Mouse (Mus musculus) frontal cortex, adult (tissue): ENCODE measurements around the gene Vac14.
A peak's percentile ranks its signal among the peaks of the same experiment; 100 is the strongest.
"Not testable (repeated sequence)": the region's sequence is repeated elsewhere in the genome, so short reads cannot be mapped to it uniquely, and the experiment has no call there.

Experiments
- ATAC-seq: cut with Nextera tagmentation; 2 replicates; pipeline ENCODE4 v1.9.2; 2017; ENCODE audit warnings: mild to moderate bottlenecking, moderate library complexity, mixed read lengths; ENCODE audit not compliant: low TSS enrichment

The Vac14 gene

GRCm38 (mm10) chr8:110648577-110648976, 30.2 kb downstream of the Vac14 start:
- no peak for ATAC-seq

DNA sequence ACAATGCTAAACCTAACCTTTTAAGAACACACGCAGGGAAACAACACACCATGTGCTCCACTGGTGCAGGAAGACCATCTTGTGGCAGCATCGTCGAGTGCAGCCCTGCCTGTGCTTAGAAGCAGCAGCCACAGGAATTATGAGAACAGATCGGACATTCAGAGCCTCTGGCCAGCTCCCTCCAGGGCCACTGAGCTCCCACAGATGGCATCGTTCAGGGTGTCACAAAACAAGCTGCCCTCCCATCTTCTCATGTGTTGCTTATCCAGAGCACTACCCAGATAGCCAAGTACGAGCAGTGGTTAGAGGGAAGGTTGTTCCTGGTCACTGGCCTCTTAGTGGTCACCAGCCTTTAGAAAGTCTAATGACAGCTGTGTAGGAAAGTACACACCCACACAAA, 30.9 kb downstream of the Vac14 start:
- ATAC-seq = no peak

- peak; percentile 42; the same call in 1 of the 2 replicates for ATAC-seq
Observed at GRCm38 (mm10) chr8:110650838-110651237, 32.5 kb downstream of the Vac14 start.

DNA sequence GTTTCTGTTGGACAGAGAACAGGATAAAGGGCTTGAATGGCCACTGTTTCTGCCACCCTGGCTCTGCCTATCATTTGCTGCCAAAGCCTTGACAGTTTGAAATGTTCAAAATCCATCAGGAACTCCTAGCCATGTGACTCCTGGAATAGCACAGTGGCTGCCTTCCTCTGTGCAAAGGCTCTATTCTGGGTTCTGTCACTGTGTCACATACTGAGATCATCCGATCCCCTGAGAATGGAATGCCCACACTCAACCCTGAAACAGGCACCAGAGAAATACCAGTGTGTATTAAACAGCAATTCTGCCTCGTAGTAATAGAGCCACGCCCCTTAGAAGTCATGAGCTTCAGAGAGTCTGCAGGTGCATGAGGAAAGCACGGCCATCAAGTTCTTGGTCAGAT, 33.5 kb downstream of the Vac14 start:
- ATAC-seq = peak; percentile 29; the same call in 1 of the 2 replicates

DNA sequence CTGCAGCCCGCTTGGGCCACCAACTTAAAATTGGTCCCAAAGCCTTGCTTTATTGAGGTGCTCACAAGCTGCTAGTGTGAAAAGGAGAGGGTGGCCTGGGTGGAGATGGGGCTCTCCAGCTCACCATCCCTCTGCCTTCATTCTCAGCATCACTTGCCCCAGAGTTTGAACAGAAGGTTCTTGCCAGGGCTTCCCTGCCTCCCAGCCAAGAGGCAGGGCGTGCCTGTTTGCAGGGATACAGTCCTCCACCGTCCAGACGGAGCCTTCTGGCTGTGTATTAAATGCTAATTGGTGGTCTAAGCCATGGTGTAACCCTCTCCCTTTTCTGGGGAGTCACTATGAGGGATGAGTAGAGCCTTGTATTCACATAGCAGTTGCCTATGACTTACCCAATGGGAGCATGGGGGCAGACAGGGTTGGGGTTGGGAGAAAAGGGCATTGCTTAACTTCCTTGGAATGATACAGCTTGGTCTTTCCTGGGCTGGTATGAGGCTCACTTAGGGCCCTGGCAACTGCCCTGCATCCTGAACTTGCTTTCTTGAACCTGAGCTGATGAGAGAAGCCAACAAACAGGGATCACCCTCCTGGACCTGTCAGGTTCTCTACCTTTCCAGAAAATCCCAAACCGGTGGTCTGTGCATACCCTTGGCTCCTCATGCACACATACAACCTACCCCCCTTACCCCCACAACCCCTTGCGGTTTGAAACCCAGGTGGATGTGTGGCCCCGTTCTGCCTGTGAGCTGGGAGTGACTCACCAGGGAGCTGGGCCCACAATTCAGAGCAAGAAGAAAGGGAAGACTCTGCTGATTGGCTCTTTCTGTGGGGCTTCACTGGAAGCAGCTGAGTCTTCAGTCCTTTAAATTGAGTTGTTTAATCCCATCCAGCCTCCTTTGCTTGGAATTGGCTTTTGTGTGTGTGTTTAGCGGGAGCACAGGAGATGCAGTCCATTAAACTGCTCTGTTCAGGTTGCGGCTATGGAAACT, 36.0 kb downstream of the Vac14 start:
- peak; percentile 28; the same call in 1 of the 2 replicates for ATAC-seq

GRCm38 (mm10) chr8:110655827-110656226, 37.4 kb downstream of the Vac14 start:
- no peak for ATAC-seq

GRCm38 (mm10) chr8:110657661-110658060, 39.3 kb downstream of the Vac14 start:
- no peak for ATAC-seq

- no peak for ATAC-seq
Observed at GRCm38 (mm10) chr8:110660121-110660520, 41.7 kb downstream of the Vac14 start.

GRCm38 (mm10) chr8:110662545-110662944, 44.2 kb downstream of the Vac14 start:
- no peak for ATAC-seq

DNA sequence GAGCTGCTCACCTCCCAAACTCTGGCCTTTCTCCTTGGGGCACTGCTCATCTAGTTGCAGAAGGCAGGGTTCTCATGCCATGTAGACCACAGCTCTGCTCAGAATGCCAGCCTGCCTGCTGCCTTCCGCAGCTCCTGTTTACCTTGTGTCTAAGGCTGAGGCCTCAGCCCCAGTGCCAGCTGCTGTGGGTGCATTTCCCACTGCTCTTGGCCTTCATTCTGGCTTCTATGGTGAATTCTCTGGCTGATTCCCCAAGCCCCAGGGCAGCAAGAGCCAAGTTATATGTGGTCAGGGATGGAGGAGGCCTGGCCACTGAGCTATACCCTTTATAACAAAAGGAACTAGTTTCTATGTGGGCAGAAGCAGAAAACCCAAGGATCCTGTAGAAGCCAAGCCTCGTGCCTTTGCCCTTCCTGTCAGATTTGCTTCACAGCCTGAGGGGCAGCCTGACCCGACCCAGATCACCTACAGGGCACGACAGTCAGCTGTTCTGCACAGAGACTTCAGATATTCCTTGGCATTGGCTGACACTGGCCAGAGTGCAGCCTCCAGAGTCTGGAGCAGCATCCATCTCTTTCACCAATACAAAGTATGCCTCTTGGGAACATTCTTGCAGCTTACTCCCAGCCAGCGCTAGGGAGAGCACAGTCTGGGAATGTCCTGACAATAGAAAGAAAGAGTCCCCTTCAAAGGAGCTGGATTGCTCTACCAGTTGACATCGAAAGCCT, 44.8 kb downstream of the Vac14 start:
- no peak for ATAC-seq

DNA sequence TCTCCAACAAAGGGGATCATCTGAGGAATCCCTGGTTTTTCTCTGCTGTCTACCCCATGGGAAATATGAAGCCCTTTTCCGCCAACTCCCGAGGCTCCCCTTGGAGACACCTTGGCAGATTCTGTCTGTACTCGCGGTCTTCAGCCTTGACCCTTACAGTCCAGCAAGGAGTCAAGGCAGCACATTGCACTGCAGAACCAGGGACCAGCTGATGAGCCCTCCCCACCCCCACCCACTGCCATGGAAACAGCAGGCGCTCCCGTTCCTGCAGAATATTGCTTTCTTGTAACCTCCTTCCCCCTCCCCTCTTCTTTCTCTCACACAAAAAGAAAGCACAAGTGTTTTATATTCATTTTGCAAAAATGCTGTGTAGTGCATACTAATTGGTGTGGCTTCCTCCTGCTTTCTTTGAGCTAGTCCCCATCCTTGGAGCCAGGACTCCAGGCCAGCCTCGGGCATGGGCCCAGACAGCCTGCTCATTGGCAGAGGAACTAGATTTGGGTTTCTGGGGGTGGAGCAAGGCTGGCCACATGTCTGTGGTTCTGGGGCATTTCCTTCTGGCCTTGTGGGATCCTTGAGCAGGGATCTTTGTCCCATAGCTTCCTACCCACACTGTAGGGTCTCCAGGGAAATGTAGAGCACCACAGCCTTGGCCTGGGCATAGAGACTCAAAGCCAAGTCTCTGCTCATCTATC, 46.0 kb downstream of the Vac14 start:
- peak; percentile 77 for ATAC-seq

DNA sequence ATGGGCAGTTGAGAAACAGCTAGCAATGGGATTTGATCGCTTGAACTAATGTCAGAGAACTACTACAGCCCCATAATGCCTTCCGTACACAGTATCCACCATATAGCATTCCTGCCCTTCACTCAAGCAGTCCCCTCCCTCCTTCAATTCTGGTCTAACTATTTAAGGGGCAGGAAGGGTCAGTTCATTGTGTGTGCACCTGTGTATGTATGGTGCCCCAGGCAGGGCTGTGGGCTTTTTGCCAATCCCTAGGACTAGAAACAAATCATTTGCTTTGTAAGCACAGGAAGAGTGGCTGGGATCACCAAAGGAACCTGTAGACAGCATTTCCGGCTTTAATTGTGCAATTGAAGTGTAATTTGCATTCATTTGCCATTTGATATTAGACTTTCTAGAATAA, 46.6 kb downstream of the Vac14 start:
- no peak for ATAC-seq

- not testable (repeated sequence) for ATAC-seq
Observed at GRCm38 (mm10) chr8:110667590-110668177, 49.3 kb downstream of the Vac14 start.

- ATAC-seq = no peak
Observed at GRCm38 (mm10) chr8:110669932-110670628, 51.7 kb downstream of the Vac14 start.

DNA sequence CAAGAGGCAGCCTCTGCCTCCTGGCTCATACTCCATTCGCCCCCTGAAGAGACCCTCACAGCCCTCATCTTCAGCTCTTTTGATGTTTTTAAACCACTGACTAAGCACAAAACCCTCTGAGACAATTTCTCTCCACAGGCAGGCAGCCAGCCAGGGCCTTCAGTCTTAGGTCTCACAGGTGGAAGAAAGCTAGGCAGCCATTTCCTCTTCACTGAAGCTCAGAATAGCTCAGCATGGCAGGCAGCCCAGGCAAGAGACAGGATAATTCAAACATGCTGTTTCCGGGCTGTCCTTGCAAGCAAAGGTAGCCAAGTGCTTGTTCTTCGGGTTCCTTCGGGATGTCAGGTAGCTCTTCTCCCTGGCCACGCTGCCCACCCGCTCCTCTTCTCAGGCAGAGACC, 52.9 kb downstream of the Vac14 start:
- ATAC-seq = peak; percentile 80

GRCm38 (mm10) chr8:110672133-110672532, 53.7 kb downstream of the Vac14 start:
- ATAC-seq = no peak

DNA sequence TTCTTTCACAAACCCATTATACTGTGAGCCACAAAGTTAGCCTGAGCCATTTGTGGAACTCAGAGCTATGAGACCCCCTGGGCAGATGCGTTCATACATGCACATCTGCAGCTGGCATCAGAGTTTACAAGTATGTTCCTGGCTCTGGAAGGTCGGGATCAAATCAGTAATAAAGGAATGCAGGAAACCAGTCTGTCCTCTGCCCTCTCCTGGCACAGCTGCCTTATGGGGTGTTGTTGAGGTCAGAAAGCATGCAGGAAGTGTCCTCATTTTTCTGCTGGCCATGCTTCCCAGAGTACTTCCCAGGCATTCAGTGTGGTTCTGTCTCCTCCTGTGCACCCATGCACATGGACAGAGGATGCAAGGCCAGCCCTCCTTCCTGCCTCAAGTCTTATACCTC, 54.8 kb downstream of the Vac14 start:
- no peak for ATAC-seq

DNA sequence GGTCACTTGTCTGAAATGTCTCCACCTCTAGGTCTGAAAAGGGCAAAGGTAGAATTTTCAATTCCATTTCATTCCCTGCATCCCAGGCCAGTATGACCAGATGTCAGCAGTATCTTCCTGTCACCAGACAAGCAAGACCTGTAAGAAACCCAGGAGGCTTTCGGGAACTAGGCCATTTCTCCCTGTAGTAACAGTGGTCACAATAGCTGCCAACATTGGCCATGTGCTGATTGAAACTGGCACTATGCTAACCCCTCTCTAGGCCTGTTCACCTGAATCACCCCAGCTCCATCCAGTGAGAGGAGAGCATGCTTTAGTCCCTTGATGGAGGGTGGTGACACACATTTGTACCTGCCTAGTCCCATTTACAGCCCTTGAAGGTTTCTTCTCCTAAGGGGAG, 56.2 kb downstream of the Vac14 start:
- ATAC-seq = no peak

GRCm38 (mm10) chr8:110676702-110677101, 58.3 kb downstream of the Vac14 start:
- ATAC-seq = peak; percentile 20; the same call in 1 of the 2 replicates

DNA sequence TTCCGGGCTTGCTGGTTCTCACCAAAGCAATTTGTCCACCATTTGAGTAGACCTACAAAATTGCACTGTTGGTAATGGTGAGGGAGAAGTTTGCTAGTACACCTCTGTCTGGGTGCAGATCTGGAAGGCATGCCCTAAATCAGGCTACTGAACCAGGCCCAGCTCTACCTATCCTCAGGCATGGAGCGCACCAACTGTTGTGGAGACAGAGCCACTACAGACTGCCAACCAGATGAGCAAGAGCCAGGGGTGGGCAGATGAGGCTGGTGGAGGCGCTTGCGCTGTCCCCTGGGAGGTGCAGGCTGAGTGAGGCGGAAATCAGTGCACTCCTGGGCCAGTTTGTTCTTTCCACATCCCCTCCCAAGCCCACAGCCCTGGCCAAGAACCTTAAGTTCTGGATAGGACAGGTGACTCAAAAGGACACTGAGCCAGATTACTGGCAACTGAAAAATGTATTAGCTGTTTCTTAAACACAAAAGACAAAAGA, 58.8 kb downstream of the Vac14 start:
- ATAC-seq = no peak

- peak; percentile 82 for ATAC-seq
Observed at GRCm38 (mm10) chr8:110678989-110679388, 60.6 kb downstream of the Vac14 start.
